Mouse (Mus musculus): ENCODE data around the gene Serpina11. TPM values are rescaled to one million over a fixed set of nuclear protein-coding genes. Genes with fewer than 3 reads are reported as not detected.

Gene Serpina11
- polyA plus RNA-seq, 1 experiment = not detected

DNA sequence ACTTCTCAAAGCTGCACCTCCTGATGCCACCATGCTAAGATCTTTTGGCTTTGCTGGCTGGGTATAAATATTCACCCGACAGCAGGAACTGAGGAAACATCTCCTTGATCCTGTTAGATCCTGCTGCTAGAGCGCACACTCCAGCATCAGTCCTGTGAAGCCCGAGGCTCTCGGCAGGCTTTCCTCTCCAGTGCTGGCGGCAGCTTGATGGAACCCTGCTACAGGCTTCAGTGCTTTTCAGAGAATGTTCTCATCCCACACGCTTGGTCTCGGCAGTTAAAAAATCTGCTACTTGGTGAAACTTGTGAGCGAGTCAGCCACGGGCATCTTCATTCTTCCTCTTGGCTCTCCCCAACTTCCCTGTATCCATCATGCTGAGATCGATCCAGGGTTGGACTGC lies 11.5 kb downstream of the Serpina11 start:
- no peak overlapping the region for H3K4me3 ChIP-seq (replicated peaks)
- H3K36me3 ChIP-seq (ENCODE audit: control insufficient read depth) = no peaks in the 10 kb centered on the region; the same call in 1 of the 2 replicates
- TF ChIP-seq GATA1 (IDR thresholded peaks at IDR 0.05; ENCODE audit: low read length) (no peak), TAL1 (IDR thresholded peaks at IDR 0.05; ENCODE audit: low read length) (no peak)
- no peaks in the 10 kb centered on the region for H3K4me1 ChIP-seq (ENCODE audit: control insufficient read depth)
- H3K9me3 ChIP-seq (ENCODE audit: control insufficient read depth, low read length) = peaks cover 34% of the 10 kb centered on the region
- no peaks in the 10 kb centered on the region for H3K27me3 ChIP-seq (ENCODE audit: control insufficient read depth)

DNA sequence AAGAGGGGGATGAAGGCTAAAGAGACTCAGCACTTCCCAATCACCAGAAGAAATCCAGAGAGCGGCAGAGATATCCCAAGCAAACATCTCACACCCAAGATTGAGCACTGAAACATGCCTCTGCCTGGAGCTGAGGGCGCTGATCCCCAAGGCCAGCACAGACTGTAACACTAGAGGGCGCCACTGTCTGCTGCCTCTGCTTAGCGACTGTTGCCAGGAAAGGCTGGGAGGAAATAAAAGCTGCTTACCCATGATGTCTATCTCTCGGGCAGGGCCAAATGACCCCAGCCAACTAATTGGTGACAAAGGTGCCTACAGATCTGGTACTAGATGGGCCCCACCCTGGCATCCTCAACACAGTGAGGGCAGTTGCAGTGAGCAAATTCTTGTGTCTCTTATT lies 11.9 kb downstream of the Serpina11 start:
- Histone ChIP-seq H3K27me3 (ENCODE audit: control insufficient read depth) (no peaks in the 10 kb centered on the region), H3K36me3 (ENCODE audit: control insufficient read depth) (no peaks in the 10 kb centered on the region; the same call in 1 of the 2 replicates), H3K4me3 (replicated peaks) (no peak overlapping the region), H3K4me1 (ENCODE audit: control insufficient read depth) (no peaks in the 10 kb centered on the region), H3K9me3 (ENCODE audit: control insufficient read depth, low read length) (peaks cover 32% of the 10 kb centered on the region)
- TF ChIP-seq GATA1 (IDR thresholded peaks at IDR 0.05; ENCODE audit: low read length) = no peak
- no peak for TF ChIP-seq TAL1 (IDR thresholded peaks at IDR 0.05; ENCODE audit: low read length)

DNA sequence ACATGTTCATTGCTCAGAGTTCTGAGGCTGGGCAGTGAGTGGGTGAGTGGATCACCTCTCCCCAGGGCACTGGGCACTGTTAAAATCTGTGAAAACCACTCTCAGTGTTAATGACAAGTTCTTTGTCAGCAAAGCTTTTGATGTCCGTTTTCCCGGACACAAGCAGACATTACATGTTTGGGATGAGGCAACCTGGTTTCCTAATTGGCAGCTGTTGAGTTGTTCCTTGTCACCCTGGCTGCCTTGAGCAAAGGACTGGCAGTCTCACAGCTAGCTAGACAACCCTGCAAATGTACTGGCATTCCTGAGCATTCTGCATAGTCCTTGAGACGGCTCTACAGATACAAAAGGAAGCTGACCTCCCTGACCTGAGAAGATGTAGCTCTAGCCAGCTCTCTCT lies 12.7 kb downstream of the Serpina11 start:
- H3K36me3 ChIP-seq (ENCODE audit: control insufficient read depth) = no peaks in the 10 kb centered on the region; the same call in 1 of the 2 replicates
- H3K4me3 ChIP-seq (replicated peaks) = no peak overlapping the region
- no peaks in the 10 kb centered on the region for H3K27me3 ChIP-seq (ENCODE audit: control insufficient read depth)
- no peaks in the 10 kb centered on the region for H3K4me1 ChIP-seq (ENCODE audit: control insufficient read depth)
- peaks cover 36% of the 10 kb centered on the region for H3K9me3 ChIP-seq (ENCODE audit: control insufficient read depth, low read length)
- TF ChIP-seq GATA1 (IDR thresholded peaks at IDR 0.05; ENCODE audit: low read length) (no peak), TAL1 (IDR thresholded peaks at IDR 0.05; ENCODE audit: low read length) (no peak)

DNA sequence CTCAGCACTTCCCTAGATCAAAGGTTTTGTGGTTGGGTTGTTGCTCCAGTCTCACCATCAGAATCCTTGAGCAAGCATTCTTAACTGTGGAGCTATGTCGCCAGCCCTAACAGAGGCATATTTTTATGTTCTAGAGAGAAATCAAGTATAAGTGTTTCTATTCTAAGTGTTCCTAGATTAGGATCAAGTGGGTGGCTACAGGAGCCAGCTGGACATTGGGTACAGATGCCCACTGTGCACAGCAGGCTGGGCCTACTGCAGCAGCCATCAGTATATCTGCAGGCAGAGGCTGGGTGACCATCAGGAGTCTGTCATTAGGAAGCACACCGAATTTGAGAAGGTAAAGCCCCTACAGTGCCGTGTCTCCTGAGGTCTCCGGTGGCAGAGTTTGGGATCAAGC lies 18.7 kb downstream of the Serpina11 start:
- Histone ChIP-seq H3K9me3 (ENCODE audit: control insufficient read depth, low read length) (peaks cover 48% of the 10 kb centered on the region), H3K4me1 (ENCODE audit: control insufficient read depth) (no peaks in the 10 kb centered on the region), H3K27me3 (ENCODE audit: control insufficient read depth) (no peaks in the 10 kb centered on the region), H3K36me3 (ENCODE audit: control insufficient read depth) (no peaks in the 10 kb centered on the region), H3K4me3 (replicated peaks) (no peak overlapping the region)
- TF ChIP-seq GATA1 (IDR thresholded peaks at IDR 0.05; ENCODE audit: low read length) (no peak), TAL1 (IDR thresholded peaks at IDR 0.05; ENCODE audit: low read length) (no peak)

DNA sequence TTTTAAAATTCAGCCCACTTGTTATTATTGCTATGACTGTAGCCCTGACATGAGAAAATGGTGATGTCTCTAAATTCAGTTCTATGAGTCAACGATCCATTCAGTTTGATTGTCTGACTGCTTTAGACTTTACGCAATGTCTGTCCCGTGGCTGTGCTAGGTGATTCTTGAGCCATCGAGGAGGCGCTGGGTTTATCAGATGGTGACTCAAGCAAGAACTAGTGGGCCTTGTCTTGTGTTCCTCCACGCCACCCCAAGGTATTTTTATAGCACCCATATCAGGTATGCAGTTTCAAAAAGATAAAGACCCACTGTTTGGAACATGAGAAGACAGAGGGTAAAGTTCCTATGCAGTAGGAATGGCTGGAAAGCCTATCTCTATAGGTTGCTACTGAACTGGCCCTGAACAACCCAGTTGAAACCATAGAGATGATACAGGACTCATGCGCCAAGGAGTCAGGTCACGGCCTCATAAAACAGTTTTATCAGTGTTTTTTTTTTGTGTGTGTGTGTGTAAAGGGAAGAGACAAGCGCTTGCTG lies 20.1 kb downstream of the Serpina11 start:
- H3K4me1 ChIP-seq (ENCODE audit: control insufficient read depth) = no peaks in the 10 kb centered on the region
- peaks cover 61% of the 10 kb centered on the region for H3K9me3 ChIP-seq (ENCODE audit: control insufficient read depth, low read length)
- H3K4me3 ChIP-seq (replicated peaks) = no peak overlapping the region
- no peaks in the 10 kb centered on the region for H3K27me3 ChIP-seq (ENCODE audit: control insufficient read depth)
- H3K36me3 ChIP-seq (ENCODE audit: control insufficient read depth) = no peaks in the 10 kb centered on the region
- TF ChIP-seq TAL1 (IDR thresholded peaks at IDR 0.05; ENCODE audit: low read length) (no peak), GATA1 (IDR thresholded peaks at IDR 0.05; ENCODE audit: low read length) (no peak)

DNA sequence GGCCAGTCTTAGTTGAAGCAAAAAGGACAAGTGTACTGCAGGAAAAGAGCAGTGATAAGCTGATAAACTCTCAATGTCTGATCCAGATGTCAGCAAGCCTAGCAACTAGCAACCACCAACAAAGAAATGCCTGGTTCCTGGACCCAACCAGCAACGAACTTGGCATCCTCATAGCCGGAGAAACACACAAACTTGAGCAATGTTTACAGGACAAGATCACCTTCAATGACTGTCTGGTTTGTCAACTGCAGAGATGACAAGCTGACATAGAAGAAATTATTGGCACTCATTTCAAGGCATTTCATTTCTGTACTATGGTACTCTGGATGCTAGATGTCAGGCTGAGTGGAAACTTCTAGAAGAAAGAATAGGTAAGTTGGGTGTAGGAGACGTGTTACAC lies 23.0 kb downstream of the Serpina11 start:
- Histone ChIP-seq H3K9me3 (ENCODE audit: control insufficient read depth, low read length) (peaks cover 72% of the 10 kb centered on the region), H3K4me3 (replicated peaks) (no peak overlapping the region), H3K36me3 (ENCODE audit: control insufficient read depth) (no peaks in the 10 kb centered on the region), H3K27me3 (ENCODE audit: control insufficient read depth) (no peaks in the 10 kb centered on the region), H3K4me1 (ENCODE audit: control insufficient read depth) (no peaks in the 10 kb centered on the region)
- TF ChIP-seq GATA1 (IDR thresholded peaks at IDR 0.05; ENCODE audit: low read length) (no peak), TAL1 (IDR thresholded peaks at IDR 0.05; ENCODE audit: low read length) (no peak)

DNA sequence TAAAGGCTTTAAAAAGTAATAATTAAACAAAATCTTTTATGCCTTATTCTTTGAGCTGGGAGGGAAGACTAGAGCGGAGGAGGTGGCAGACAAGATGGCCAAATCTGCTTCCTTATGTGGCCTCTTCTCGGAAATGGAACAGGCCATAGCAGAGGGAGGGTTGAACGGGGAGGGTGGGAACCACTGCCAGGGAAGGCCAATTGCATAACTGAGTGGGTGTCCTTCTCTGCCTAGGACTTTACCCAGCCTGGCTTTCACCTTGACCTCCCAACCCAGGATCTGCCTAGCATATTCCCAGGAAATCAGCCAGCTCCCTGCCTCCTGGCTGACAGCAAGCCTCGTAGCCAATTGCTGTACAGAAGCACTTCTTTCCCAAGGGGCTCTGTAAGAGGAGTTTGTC lies 26.5 kb downstream of the Serpina11 start:
- Histone ChIP-seq H3K27me3 (ENCODE audit: control insufficient read depth) (no peaks in the 10 kb centered on the region), H3K4me1 (ENCODE audit: control insufficient read depth) (no peaks in the 10 kb centered on the region), H3K36me3 (ENCODE audit: control insufficient read depth) (no peaks in the 10 kb centered on the region), H3K4me3 (replicated peaks) (no peak overlapping the region), H3K9me3 (ENCODE audit: control insufficient read depth, low read length) (peaks cover 60% of the 10 kb centered on the region)
- TF ChIP-seq TAL1 (IDR thresholded peaks at IDR 0.05; ENCODE audit: low read length) (no peak), GATA1 (IDR thresholded peaks at IDR 0.05; ENCODE audit: low read length) (no peak)

DNA sequence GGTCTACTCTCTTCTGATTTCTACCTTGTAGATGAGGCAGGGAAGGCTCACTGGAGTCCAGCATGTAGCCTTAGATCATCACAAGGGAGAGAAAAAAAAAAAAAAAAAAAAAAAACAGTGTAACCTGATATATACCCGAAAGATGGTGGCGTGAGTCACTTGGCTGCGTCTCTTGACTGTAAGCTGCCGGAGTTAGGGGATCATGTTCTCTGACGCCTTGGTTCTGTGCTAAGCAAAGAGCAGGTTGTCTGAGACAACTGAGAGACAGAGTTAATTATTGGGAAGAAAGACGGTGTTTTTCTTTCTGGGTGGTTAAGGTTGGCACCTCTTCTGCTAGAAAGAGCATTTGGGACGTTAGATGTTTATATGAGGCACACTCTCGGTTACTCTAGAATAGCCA lies 26.9 kb downstream of the Serpina11 start:
- no peak overlapping the region for H3K4me3 ChIP-seq (replicated peaks)
- no peak for TF ChIP-seq TAL1 (IDR thresholded peaks at IDR 0.05; ENCODE audit: low read length)
- TF ChIP-seq GATA1 (IDR thresholded peaks at IDR 0.05; ENCODE audit: low read length) = no peak
- H3K36me3 ChIP-seq (ENCODE audit: control insufficient read depth) = no peaks in the 10 kb centered on the region
- H3K9me3 ChIP-seq (ENCODE audit: control insufficient read depth, low read length) = peaks cover 57% of the 10 kb centered on the region
- no peaks in the 10 kb centered on the region for H3K4me1 ChIP-seq (ENCODE audit: control insufficient read depth)
- no peaks in the 10 kb centered on the region for H3K27me3 ChIP-seq (ENCODE audit: control insufficient read depth)

DNA sequence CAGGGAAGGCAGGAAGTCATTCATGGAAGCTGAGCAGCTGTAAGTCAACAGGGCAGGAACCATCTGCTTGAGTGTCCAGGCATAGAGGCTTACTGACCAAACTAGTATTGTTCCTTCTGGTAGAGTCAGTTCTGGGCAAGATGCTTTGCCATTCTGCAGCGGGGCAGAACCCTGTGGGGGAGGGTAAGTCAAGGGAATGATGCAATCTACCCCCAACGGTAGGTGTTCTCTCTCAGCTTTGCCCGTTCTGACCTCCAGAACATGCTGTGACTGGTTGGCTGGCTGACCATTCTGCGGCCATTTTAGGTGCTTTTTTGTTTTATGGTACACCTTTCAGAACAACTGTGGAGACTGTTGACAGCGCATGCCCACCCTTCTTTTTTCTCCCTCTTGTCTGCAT lies 27.4 kb downstream of the Serpina11 start:
- Histone ChIP-seq H3K36me3 (ENCODE audit: control insufficient read depth) (no peaks in the 10 kb centered on the region), H3K9me3 (ENCODE audit: control insufficient read depth, low read length) (peaks cover 53% of the 10 kb centered on the region), H3K4me1 (ENCODE audit: control insufficient read depth) (no peaks in the 10 kb centered on the region), H3K4me3 (replicated peaks) (no peak overlapping the region), H3K27me3 (ENCODE audit: control insufficient read depth) (no peaks in the 10 kb centered on the region)
- TF ChIP-seq TAL1 (IDR thresholded peaks at IDR 0.05; ENCODE audit: low read length) (no peak), GATA1 (IDR thresholded peaks at IDR 0.05; ENCODE audit: low read length) (no peak)

DNA sequence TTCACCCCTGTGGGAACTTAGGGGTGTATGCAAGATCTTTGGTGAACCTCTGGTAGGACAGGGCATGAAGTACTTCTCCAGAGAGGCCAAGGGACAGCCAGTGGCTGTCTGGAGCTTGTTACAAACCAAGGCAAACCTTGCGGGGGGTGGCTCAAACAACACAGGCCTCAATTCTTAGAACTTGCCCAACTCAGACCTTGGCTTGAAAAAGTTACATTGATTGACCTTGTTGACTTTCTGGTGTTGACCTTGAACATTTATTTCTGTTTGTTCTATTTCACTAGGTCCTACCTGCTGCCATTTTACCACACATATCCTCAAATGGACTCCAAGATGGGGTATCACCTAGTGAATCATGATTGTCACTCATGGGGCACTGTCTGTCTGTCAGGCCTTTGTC lies 28.0 kb downstream of the Serpina11 start:
- peaks cover 47% of the 10 kb centered on the region for H3K9me3 ChIP-seq (ENCODE audit: control insufficient read depth, low read length)

More for the DNA sequence above, 28.0 kb downstream of the Serpina11 start:
- no peaks in the 10 kb centered on the region for H3K36me3 ChIP-seq (ENCODE audit: control insufficient read depth)
- no peak overlapping the region for H3K4me3 ChIP-seq (replicated peaks)
- H3K4me1 ChIP-seq (ENCODE audit: control insufficient read depth) = no peaks in the 10 kb centered on the region
- TF ChIP-seq GATA1 (IDR thresholded peaks at IDR 0.05; ENCODE audit: low read length) (no peak), TAL1 (IDR thresholded peaks at IDR 0.05; ENCODE audit: low read length) (no peak)
- H3K27me3 ChIP-seq (ENCODE audit: control insufficient read depth) = no peaks in the 10 kb centered on the region
